Mouse (Mus musculus) limb, embryonic 15.5 days (tissue): Measurements from ENCODE around the gene Cntnap2. TPM values are rescaled to one million over a fixed set of nuclear protein-coding genes. Genes with fewer than 3 reads are reported as not detected.

Experiments used
- ATAC-seq: fragments of 200-750 bp; cut with Nextera tagmentation; 2 replicates; pipeline ENCODE4 v1.8.0; 2017; ENCODE audit warnings: low read depth, moderate TSS enrichment; ENCODE audit not compliant: insufficient number of reproducible peaks, low FRiP score, low TSS enrichment
- H3K27ac ChIP-seq: fragments of 300-500 bp; sonication (generic); 2 replicates; pipeline ENCODE4 v1.5.1; 2015; ENCODE audit warnings: moderate library complexity, mild to moderate bottlenecking, inconsistent platforms
- H3K27me3 ChIP-seq: fragments of 300-500 bp; sonication (generic); 2 replicates; pipeline ENCODE4 v1.6.1; 2015; ENCODE audit warnings: inconsistent platforms
- H3K36me3 ChIP-seq: fragments of 300-500 bp; sonication (generic); 2 replicates; pipeline ENCODE4 v1.6.1; 2015; ENCODE audit warnings: inconsistent platforms
- H3K4me1 ChIP-seq: fragments of 300-500 bp; sonication (generic); 2 replicates; pipeline ENCODE4 v1.6.1; 2015; ENCODE audit warnings: inconsistent platforms
- H3K4me2 ChIP-seq: fragments of 300-500 bp; sonication (generic); 2 replicates; pipeline ENCODE4 v1.6.1; 2015; ENCODE audit warnings: mild to moderate bottlenecking, inconsistent platforms
- H3K4me3 ChIP-seq: fragments of 300-500 bp; sonication (generic); 2 replicates; pipeline ENCODE4 v1.5.1; 2015; ENCODE audit warnings: mild to moderate bottlenecking, inconsistent platforms
- H3K9ac ChIP-seq: fragments of 300-500 bp; sonication (generic); 2 replicates; pipeline ENCODE4 v1.6.1; 2015; ENCODE audit warnings: inconsistent platforms
- H3K9me3 ChIP-seq: fragments of 300-500 bp; sonication (generic); 2 replicates; pipeline ENCODE4 v1.6.1; 2016; ENCODE audit warnings: inconsistent platforms
- WGBS: fragments of 180-500 bp; shearing (Covaris S2); methylation state at CpG from one replicate; pipeline ENCODE4 v1.1.7; 2015; 5-methylcytosine and 5-hydroxymethylcytosine counted together
- polyA plus RNA-seq: library from polyadenylated mRNA; unstranded; fragments of >200 nt; fragmentation: Nextera tagmentation; extraction: Ambion mirVana; gene quantifications from 2 replicates; pipeline ENCODE4 v1.2.1, GENCODE M21; 2015

Cntnap2 gene
- polyA plus RNA-seq, 1 experiment from 2014 or later: 1.9 TPM

- peaks cover 5% of the 10 kb centered on the region for H3K4me1 ChIP-seq
- no peaks in the 10 kb centered on the region for H3K36me3 ChIP-seq
- peak overlapping the region; percentile 59 for H3K27ac ChIP-seq
- H3K4me3 ChIP-seq: peak overlapping the region; percentile 3; the same call in 1 of the 2 replicates
- no peak for ATAC-seq
- no peak overlapping the region for H3K9ac ChIP-seq
- no peaks in the 10 kb centered on the region for H3K9me3 ChIP-seq
- 8% methylated on average over 6 of the region's 6 CpGs for WGBS
- H3K27me3 ChIP-seq: no peaks in the 10 kb centered on the region
- H3K4me2 ChIP-seq: peak overlapping the region; percentile 17; the same call in 1 of the 2 replicates
These were observed 2259.5 kb downstream of the Cntnap2 start for GRCm38 (mm10) chr6:47318705-47319104.

GRCm38 (mm10) chr6:47319309-47319983, 2260.3 kb downstream of the Cntnap2 start:
- Histone ChIP-seq H3K4me1 (peaks cover 5% of the 10 kb centered on the region), H3K27me3 (no peaks in the 10 kb centered on the region), H3K4me3 (no peak overlapping the region), H3K9me3 (no peaks in the 10 kb centered on the region), H3K4me2 (no peak overlapping the region), H3K27ac (no peak overlapping the region), H3K36me3 (no peaks in the 10 kb centered on the region), H3K9ac (no peak overlapping the region)
- WGBS: 28% methylated on average over 5 of the region's 5 CpGs
- no peak for ATAC-seq

DNA sequence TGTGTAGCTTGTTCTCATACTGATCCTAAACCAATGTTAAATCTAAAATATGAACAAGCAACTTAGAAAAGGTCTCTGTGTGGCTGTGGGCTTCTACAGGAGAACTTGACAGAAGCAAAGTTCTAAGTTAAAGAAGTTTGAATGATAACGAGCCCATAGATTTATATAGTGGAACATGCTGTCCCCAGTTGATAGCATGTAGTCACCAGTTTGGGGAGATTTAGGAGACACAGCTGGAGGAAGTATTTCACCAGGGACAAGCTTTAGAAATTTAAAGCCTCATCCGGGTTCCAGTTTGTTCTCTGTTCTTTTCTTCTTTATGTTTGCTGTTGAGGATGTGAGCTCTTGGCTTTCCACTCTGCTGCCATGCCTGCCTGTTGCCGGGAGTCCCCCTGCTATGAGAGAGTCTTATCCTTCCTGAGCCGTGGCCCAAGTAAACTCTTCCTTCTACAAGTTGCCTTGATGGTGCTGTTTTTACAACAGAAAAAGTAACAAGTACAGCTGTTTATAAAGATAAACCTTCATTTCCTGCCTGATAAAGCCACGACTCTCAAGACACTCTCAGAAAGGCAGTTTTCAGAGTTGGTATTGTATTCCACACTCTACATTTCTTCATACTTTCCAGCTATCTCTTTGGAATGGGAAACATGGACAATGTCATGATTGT, 2264.1 kb downstream of the Cntnap2 start:
- WGBS: 47% methylated on average over 5 of the region's 5 CpGs
- Histone ChIP-seq H3K4me2 (no peak overlapping the region), H3K4me3 (no peak overlapping the region), H3K36me3 (no peaks in the 10 kb centered on the region), H3K9me3 (no peaks in the 10 kb centered on the region), H3K4me1 (no peaks in the 10 kb centered on the region), H3K9ac (no peak overlapping the region), H3K27ac (no peak overlapping the region), H3K27me3 (no peaks in the 10 kb centered on the region)
- no peak for ATAC-seq

GRCm38 (mm10) chr6:47323886-47324285, 2264.7 kb downstream of the Cntnap2 start:
- Histone ChIP-seq H3K4me1 (no peaks in the 10 kb centered on the region), H3K9ac (no peak overlapping the region), H3K9me3 (no peaks in the 10 kb centered on the region), H3K36me3 (no peaks in the 10 kb centered on the region), H3K27me3 (no peaks in the 10 kb centered on the region), H3K27ac (no peak overlapping the region), H3K4me2 (no peak overlapping the region), H3K4me3 (no peak overlapping the region)
- 27% methylated on average over 5 of the region's 5 CpGs for WGBS
- ATAC-seq: no peak

DNA sequence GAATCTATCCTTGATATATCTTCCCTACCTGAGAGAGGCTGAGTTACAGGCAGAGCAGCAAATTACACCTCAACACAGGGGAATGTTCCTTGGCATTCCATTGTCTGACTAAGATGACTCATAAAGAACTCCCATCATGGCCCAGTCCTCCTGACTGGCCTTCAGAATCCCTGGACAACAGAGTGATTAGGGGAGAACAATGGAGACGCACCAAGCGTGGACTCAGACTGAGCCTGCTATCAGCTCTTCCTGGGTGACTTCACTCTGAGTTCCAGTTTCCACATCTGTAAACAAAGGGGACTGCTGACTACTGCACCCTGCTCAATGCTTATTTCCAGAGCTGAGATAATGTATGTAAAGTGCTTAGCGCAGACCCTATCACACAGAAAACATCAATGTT, 2269.1 kb downstream of the Cntnap2 start:
- H3K4me1 ChIP-seq: no peaks in the 10 kb centered on the region
- 90% methylated on average over 3 of the region's 3 CpGs for WGBS
- H3K4me3 ChIP-seq: no peak overlapping the region
- H3K9ac ChIP-seq: no peak overlapping the region
- H3K4me2 ChIP-seq: no peak overlapping the region
- no peaks in the 10 kb centered on the region for H3K36me3 ChIP-seq
- no peaks in the 10 kb centered on the region for H3K9me3 ChIP-seq
- no peak overlapping the region for H3K27ac ChIP-seq
- no peaks in the 10 kb centered on the region for H3K27me3 ChIP-seq
- ATAC-seq: no peak

DNA sequence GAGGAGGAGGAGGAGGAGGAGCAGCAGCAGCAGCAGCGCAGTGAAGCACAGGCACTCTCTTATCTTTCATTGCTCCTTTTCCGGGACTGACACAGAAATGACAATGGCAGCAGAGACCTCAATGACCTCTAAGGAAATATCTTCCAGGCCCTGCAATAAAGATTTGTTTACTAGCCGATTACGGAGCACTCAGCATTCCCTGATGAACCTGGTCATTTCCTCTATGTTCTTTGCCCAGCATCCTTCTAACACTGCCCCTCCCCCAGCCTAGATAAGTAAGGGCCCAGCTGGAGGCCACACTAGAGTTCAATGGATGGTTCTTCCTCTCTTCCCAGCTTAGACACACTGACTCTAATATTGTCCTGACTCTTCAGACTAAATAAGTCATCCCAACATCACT, 2270.1 kb downstream of the Cntnap2 start:
- H3K27ac ChIP-seq: no peak overlapping the region
- no peak overlapping the region for H3K4me3 ChIP-seq
- no peaks in the 10 kb centered on the region for H3K36me3 ChIP-seq
- no peak overlapping the region for H3K9ac ChIP-seq
- no peak for ATAC-seq
- no peaks in the 10 kb centered on the region for H3K9me3 ChIP-seq
- 28% methylated on average over 4 of the region's 4 CpGs for WGBS
- no peak overlapping the region for H3K4me2 ChIP-seq
- no peaks in the 10 kb centered on the region for H3K27me3 ChIP-seq
- H3K4me1 ChIP-seq: no peaks in the 10 kb centered on the region

DNA sequence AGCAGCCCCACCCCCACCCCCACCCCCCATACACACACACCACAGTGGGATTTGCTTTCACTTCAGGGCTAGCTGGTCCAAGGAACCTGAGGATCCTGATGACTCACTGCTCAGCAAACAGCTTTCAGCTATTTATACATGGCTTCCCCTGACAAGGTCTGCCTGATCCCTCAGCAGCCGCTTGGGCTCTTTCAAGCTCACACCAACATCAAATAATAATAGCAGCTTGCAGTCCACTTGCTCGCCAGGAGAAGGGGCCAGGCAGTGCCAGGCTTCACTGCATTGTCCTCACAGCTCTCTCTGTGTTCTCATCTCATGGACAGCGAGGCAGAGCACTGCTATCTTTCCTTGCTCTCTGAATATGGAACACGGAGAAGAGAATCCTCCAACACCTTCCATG, 2273.9 kb downstream of the Cntnap2 start:
- H3K27ac ChIP-seq: no peak overlapping the region
- 58% methylated on average over 4 of the region's 4 CpGs for WGBS
- ATAC-seq: no peak

GRCm38 (mm10) chr6:47334377-47334776, 2275.2 kb downstream of the Cntnap2 start:
- no peaks in the 10 kb centered on the region for H3K27me3 ChIP-seq
- H3K27ac ChIP-seq: no peak overlapping the region
- no peak overlapping the region for H3K4me2 ChIP-seq
- 86% methylated on average over 2 of the region's 2 CpGs for WGBS
- H3K36me3 ChIP-seq: no peaks in the 10 kb centered on the region
- H3K4me3 ChIP-seq: no peak overlapping the region
- no peaks in the 10 kb centered on the region for H3K9me3 ChIP-seq
- ATAC-seq: no peak
- H3K4me1 ChIP-seq: no peaks in the 10 kb centered on the region
- H3K9ac ChIP-seq: no peak overlapping the region

More for the DNA sequence above, 2273.9 kb downstream of the Cntnap2 start:
- H3K4me3 ChIP-seq: no peak overlapping the region
- H3K4me2 ChIP-seq: no peak overlapping the region
- H3K9me3 ChIP-seq: no peaks in the 10 kb centered on the region
- H3K36me3 ChIP-seq: no peaks in the 10 kb centered on the region
- H3K4me1 ChIP-seq: no peaks in the 10 kb centered on the region
- no peak overlapping the region for H3K9ac ChIP-seq
- H3K27me3 ChIP-seq: no peaks in the 10 kb centered on the region

GRCm38 (mm10) chr6:47337300-47337699, 2278.1 kb downstream of the Cntnap2 start:
- Histone ChIP-seq H3K9ac (no peak overlapping the region), H3K27me3 (no peaks in the 10 kb centered on the region), H3K9me3 (no peaks in the 10 kb centered on the region), H3K4me1 (no peaks in the 10 kb centered on the region), H3K4me3 (no peak overlapping the region), H3K27ac (no peak overlapping the region), H3K36me3 (no peaks in the 10 kb centered on the region), H3K4me2 (no peak overlapping the region)
- ATAC-seq: no peak
- 76% methylated on average over 4 of the region's 4 CpGs for WGBS

GRCm38 (mm10) chr6:47338113-47338512, 2279.0 kb downstream of the Cntnap2 start:
- Histone ChIP-seq H3K4me1 (no peaks in the 10 kb centered on the region), H3K27ac (no peak overlapping the region), H3K9me3 (no peaks in the 10 kb centered on the region), H3K4me2 (no peak overlapping the region), H3K27me3 (no peaks in the 10 kb centered on the region), H3K9ac (no peak overlapping the region), H3K36me3 (no peaks in the 10 kb centered on the region), H3K4me3 (no peak overlapping the region)
- ATAC-seq: no peak
- WGBS: 82% methylated on average over 6 of the region's 6 CpGs

DNA sequence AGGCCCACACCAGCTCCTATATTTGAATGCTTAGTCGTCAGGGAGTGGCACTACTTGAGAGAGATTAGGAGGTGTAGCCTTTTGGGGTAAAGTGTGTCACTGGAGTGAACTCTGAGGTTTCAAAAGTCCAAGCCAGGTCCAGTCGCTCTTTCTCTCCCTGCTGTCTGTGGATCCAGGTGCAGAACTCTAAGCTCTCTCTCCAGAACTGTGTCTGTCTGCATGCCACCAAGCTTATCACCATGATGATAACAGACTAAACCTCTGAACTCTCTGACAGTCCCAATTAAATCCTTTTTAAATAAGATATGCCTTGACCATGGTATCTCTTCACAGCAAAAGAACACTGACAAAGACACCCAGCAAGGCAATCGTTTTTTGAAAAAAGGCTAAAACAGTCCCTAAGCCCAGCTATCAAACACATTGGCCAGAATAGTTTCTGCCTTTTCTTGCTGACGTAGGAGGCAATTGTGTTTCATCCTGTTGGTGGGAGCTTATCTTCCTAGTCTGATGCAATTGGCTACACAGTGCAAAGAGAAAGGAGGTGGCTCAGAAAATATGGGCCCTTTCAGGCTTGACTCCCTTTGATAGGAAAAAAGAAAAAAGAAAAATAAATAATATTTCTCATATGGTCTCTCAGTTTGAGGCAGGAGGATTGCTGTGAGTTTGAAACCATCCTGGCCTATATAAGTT, 2281.8 kb downstream of the Cntnap2 start:
- WGBS: 73% methylated on average over 4 of the region's 4 CpGs
- H3K27me3 ChIP-seq: no peaks in the 10 kb centered on the region; the same call in 1 of the 2 replicates
- H3K27ac ChIP-seq: no peak overlapping the region
- no peaks in the 10 kb centered on the region for H3K4me1 ChIP-seq
- H3K9me3 ChIP-seq: no peaks in the 10 kb centered on the region
- ATAC-seq: no peak
- H3K4me2 ChIP-seq: no peak overlapping the region
- H3K36me3 ChIP-seq: no peaks in the 10 kb centered on the region
- H3K9ac ChIP-seq: no peak overlapping the region
- H3K4me3 ChIP-seq: no peak overlapping the region

DNA sequence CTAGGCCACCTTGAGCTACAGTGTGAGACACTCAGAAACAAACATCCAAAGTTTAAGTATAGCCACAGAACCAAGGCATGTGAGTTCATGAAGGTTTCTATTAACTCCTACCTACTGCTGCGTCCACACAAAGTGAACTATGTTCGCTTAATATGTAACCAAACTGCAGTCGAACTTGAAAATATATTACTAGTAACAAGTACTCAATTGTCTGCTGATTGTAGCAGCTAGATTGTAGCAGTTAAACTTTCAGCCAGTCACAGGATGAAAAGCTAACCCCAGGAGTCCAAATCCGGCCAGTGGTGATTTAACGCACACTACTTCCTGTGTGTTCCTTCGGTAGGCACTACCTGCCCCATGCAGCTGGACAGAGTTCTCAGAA, 2282.3 kb downstream of the Cntnap2 start:
- H3K4me2 ChIP-seq: no peak overlapping the region
- no peaks in the 10 kb centered on the region; the same call in 1 of the 2 replicates for H3K27me3 ChIP-seq
- H3K27ac ChIP-seq: no peak overlapping the region
- H3K9ac ChIP-seq: no peak overlapping the region
- no peak overlapping the region for H3K4me3 ChIP-seq
- no peaks in the 10 kb centered on the region for H3K9me3 ChIP-seq
- 44% methylated on average over 6 of the region's 6 CpGs for WGBS
- no peak for ATAC-seq
- H3K36me3 ChIP-seq: no peaks in the 10 kb centered on the region
- no peaks in the 10 kb centered on the region for H3K4me1 ChIP-seq
